Mouse (Mus musculus) megakaryocyte, adult 5-6 weeks (primary cell): Measurements from ENCODE around the gene Gm10717. TPM values are rescaled to one million over a fixed set of nuclear protein-coding genes. Genes with fewer than 3 reads are reported as not detected.
A peak's percentile ranks its signal among the peaks of the same experiment; 100 is the strongest.
"Not testable (repeated sequence)": the region's sequence is repeated elsewhere in the genome, so short reads cannot be mapped to it uniquely, and the experiment has no call there.

Experiments
- ATAC-seq: 2 replicates; pipeline ENCODE4 v1.8.0; 2016; ENCODE audit warnings: mild to moderate bottlenecking, inconsistent platforms; ENCODE audit not compliant: poor library complexity, severe bottlenecking
- total RNA-seq, 2 experiments: library from RNA; stranded (forward) in 1 of 2; stranded (reverse) in 1 of 2; fragments of 153-499, 151-499 nt in 1 of 2; fragments of 221-1000, 200-1000 nt in 1 of 2; gene quantifications; 2 replicates each; pipeline versions ENCODE4 v1.2.3 to v1.2.4; 2015 to 2017

The Gm10717 gene
- total RNA-seq (2015): 0.27 TPM in 1 of 2 replicates, not detected in the other
- 0.44 and 0.89 TPM in 2 replicates for total RNA-seq (2017)

DNA sequence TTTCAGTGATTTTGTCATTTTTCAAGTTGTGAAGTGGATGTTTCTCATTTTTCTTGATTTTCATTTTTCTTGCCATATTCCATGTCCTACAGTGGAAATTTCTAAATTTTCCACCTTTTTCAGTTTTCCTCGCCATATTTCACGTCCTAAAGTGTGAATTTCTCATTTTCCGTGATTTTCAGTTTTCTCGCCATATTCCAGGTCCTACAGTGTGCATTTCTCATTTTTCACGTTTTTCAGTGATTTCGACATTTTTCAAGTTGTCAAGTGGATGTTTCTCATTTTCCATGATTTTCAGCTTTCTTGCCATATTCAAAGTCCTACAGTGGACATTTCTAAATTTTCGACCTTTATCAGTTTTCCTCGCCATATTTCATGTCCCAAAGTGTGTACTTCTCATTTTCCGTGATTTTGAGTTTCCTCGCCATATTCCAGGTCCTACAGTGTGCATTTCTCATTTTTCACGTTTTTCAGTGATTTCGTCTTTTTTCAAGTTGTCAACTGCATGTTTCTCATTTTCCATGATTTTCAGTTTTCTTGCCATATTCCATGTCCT is at the start of gene Gm10717:
TSS of gene Gm10717 (plus strand) at position 506 of the 556 bp plus-strand sequence.
- ATAC-seq: not testable (repeated sequence)

DNA sequence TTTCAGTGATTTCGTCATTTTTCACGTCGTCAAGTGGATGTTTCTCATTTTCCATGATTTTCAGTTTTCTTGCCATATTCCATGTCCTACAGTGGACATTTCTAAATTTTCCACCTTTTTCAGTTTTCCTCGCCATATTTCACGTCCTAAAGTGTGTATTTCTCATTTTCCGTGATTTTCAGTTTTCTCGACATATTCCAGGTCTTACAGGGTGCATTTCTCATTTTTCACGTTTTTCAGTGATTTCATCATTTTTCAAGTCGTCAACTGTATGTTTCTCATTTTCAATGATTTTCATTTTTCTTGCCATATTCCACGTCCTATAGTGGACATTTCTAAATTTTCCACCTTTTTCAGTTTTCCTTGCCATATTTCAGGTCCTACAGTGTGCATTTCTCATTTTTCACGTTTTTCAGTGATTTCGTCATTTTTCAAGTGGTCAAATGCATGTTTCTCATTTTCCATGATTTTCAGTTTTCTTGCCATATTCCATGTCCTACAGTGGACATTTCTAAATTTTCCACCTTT is 24.7 kb upstream of the Gm10717 start, which contains the start of gene Gm10722:
TSS of gene Gm10722 (plus strand) at position 478 of the 528 bp plus-strand sequence.
- not testable (repeated sequence) for ATAC-seq

DNA sequence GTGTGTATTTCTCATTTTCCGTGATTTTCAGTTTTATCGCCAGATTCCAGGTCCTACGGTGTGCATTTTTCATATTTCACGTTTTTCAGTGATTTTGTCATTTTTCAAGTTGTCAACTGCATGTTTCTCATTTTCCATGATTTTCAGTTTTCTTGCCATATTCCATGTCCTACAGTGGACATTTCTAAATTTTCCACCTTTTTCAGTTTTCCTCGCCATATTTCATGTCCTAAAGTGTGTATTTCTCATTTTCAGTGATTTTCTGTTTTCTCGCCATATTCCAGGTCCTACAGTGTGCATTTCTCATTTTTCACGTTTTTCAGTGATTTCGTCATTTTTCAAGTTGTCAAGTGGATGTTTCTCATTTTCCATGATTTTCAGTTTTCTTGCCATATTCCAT is 24.2 kb upstream of the Gm10717 start:
- not testable (repeated sequence) for ATAC-seq

DNA sequence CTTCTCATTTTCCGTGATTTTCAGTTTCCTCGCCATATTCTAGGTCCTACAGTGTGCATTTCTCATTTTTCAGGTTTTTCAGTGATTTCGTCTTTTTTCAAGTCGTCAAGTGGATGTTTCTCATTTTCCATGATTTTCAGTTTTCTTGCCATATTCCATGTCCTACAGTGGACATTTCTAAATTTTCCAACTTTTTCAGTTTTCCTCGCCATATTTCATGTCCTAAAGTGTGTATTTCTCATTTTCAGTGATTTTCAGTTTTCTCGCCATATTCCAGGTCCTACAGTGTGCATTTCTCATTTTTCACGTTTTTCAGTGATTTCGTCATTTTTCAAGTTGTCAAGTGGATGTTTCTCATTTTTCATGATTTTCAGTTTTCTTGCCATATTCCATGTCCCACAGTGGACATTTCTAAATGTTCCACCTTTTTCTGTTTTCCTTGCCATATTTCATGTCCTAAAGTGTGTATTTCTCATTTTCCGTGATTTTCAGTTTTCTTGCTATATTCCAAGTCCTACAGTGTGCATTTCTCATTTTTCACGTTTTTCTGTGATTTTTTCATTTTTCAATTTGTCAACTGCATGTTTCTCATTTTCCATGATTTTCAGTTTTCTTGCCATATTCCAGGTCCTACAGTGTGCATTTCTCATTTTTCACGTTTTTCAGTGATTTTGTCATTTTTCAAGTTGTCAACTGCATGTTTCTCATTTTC is 23.1 kb upstream of the Gm10717 start:
- ATAC-seq: peak; percentile 37

DNA sequence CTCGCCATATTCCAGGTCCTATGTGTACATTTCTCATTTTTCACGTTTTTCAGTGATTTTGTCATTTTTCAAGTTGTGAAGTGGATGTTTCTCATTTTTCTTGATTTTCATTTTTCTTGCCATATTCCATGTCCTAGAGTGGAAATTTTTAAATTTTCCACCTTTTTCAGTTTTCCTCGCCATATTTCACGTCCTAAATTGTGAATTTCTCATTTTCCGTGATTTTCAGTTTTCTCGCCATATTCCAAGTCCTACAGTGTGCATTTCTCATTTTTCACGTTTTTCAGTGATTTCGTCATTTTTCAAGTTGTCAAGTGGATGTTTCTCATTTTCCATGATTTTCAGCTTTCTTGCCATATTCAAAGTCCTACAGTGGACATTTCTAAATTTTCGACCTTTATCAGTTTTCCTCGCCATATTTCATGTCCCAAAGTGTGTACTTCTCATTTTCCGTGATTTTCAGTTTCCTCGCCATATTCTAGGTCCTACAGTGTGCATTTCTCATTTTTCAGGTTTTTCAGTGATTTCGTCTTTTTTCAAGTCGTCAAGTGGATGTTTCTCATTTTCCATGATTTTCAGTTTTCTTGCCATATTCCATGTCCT is 22.3 kb upstream of the Gm10717 start, which contains the start of gene Gm11168:
TSS of gene Gm11168 (plus strand) at position 553 of the 603 bp plus-strand sequence.
- ATAC-seq: not testable (repeated sequence)

DNA sequence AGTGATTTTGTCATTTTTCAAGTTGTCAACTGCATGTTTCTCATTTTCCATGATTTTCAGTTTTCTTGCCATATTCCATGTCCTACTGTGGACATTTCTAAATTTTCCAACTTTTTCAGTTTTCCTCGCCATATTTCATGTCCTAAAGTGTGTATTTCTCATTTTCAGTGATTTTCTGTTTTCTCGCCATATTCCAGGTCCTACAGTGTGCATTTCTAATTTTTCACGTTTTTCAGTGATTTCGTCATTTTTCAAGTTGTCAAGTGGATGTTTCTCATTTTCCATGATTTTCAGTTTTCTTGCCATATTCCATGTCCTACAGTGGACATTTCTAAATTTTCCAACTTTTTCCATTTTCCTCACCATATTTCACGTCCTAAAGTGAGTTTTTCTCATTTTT is 19.0 kb upstream of the Gm10717 start:
- ATAC-seq: peak; percentile 31; the same call in 1 of the 2 replicates

DNA sequence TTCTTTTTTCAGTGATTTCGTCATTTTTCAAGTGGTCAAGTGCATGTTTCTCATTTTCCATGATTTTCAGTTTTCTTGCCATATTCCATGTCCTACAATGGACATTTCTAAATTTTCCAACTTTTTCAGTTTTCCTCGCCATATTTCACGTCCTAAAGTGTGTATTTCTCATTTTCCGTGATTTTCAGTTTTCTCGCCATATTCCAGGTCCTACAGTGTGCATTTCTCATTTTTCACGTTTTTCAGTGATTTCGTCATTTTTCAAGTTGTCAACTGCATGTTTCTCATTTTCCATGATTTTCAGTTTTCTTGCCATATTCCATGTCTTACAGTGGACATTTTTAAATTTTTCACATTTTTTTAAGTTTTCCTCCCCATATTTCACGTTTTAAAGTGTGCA is 18.6 kb upstream of the Gm10717 start:
- ATAC-seq: not testable (repeated sequence)

DNA sequence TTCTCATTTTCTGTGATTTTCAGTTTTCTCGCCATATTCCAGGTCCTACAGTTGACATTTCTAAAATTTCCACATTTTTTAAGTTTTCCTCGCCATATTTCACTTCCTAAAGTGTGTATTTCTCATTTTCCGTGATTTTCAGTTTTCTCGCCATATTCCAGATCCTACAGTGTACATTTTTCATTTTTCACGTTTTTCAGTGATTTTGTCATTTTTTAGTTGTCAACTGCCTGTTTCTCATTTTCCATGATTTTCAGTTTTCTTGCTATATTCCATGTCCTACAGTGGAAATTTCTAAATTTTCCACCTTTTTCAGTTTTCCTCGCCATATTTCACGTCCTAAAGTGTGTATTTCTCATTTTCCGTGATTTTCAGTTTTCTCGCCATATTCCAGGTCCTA is 17.9 kb upstream of the Gm10717 start:
- peak; percentile 17; the same call in 1 of the 2 replicates for ATAC-seq

DNA sequence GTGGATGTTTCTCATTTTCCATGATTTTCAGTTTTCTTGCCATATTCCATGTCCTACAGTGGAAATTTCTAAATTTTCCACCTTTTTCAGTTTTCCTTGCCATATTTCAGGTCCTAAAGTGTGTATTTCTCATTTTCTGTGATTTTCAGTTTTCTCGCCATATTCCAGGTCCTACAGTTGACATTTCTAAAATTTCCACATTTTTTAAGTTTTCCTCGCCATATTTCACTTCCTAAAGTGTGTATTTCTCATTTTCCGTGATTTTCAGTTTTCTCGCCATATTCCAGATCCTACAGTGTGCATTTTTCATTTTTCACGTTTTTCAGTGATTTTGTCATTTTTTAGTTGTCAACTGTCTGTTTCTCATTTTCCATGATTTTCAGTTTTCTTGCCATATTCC is 15.9 kb upstream of the Gm10717 start:
- ATAC-seq: peak; percentile 25

DNA sequence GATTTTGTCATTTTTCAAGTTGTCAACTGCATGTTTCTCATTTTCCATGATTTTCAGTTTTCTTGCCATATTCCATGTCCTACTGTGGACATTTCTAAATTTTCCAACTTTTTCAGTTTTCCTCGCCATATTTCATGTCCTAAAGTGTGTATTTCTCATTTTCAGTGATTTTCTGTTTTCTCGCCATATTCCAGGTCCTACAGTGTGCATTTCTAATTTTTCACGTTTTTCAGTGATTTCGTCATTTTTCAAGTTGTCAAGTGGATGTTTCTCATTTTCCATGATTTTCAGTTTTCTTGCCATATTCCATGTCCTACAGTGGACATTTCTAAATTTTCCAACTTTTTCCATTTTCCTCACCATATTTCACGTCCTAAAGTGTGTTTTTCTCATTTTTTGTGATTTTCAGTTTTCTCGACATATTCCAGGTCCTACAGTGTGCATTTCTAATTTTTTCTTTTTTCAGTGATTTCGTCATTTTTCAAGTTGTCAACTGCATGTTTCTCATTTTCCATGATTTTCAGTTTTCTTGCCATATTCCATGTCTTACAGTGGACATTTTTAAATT is 13.1 kb upstream of the Gm10717 start:
- peak; percentile 44 for ATAC-seq

DNA sequence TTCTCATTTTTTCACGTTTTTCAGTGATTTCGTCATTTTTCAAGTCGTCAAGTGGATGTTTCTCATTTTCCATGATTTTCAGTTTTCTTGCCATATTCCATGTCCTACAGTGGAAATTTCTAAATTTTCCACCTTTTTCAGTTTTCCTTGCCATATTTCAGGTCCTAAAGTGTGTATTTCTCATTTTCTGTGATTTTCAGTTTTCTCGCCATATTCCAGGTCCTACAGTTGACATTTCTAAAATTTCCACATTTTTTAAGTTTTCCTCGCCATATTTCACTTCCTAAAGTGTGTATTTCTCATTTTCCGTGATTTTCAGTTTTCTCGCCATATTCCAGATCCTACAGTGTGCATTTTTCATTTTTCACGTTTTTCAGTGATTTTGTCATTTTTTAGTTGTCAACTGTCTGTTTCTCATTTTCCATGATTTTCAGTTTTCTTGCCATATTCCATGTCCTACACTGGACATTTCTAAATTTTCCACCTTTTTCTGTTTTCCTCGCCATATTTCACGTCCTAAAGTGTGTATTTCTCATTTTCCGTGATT is 12.4 kb upstream of the Gm10717 start, which contains the start of gene Gm10721:
TSS of gene Gm10721 (plus strand) at position 408 of the 547 bp plus-strand sequence.
- ATAC-seq: peak; percentile 34

DNA sequence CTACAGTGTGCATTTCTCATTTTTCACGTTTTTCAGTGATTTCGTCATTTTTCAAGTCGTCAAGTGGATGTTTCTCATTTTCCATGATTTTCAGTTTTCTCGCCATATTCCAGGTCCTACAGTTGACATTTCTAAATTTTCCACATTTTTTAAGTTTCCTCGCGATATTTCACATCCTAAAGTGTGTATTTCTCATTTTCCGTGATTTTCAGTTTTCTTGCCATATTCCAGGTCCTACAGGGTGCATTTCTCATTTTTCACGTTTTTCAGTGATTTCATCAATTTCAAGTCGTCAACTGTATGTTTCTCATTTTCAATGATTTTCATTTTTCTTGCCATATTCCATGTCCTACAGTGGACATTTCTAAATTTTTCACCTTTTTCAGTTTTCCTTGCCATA is 9.9 kb upstream of the Gm10717 start, which contains the start of gene Gm10720:
TSS of gene Gm10720 (plus strand) at position 301 of the 400 bp plus-strand sequence.
- ATAC-seq: not testable (repeated sequence)

DNA sequence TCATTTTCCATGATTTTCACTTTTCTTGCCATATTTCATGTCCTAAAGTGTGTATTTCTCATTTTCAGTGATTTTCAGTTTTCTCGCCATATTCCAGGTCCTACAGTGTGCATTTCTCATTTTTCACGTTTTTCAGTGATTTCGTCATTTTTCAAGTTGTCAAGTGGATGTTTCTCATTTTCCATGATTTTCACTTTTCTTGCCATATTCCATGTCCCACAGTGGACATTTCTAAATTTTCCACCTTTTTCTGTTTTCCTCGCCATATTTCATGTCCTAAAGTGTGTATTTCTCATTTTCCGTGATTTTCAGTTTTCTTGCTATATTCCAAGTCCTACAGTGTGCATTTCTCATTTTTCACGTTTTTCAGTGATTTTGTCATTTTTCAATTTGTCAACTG is 9.3 kb upstream of the Gm10717 start:
- ATAC-seq: not testable (repeated sequence)

DNA sequence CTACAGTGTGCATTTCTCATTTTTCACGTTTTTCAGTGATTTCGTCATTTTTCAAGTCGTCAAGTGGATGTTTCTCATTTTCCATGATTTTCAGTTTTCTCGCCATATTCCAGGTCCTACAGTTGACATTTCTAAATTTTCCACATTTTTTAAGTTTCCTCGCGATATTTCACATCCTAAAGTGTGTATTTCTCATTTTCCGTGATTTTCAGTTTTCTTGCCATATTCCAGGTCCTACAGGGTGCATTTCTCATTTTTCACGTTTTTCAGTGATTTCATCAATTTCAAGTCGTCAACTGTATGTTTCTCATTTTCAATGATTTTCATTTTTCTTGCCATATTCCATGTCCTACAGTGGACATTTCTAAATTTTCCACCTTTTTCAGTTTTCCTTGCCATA is 8.1 kb upstream of the Gm10717 start, which contains the start of gene Gm10719:
TSS of gene Gm10719 (plus strand) at position 301 of the 400 bp plus-strand sequence.
- ATAC-seq: not testable (repeated sequence)

DNA sequence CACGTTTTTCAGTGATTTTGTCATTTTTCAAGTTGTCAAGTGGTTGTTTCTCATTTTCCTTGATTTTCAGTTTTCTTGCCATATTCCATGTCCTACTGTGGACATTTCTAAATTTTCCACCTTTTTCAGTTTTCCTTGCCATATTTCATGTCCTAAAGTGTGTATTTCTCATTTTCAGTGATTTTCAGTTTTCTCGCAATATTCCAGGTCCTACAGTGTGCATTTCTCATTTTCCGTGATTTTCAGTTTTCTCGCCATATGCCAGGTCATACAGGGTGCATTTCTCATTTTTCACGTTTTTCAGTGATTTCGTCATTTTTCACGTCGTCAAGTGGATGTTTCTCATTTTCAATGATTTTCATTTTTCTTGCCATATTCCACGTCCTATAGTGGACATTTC is 6.3 kb upstream of the Gm10717 start:
- ATAC-seq: not testable (repeated sequence)

DNA sequence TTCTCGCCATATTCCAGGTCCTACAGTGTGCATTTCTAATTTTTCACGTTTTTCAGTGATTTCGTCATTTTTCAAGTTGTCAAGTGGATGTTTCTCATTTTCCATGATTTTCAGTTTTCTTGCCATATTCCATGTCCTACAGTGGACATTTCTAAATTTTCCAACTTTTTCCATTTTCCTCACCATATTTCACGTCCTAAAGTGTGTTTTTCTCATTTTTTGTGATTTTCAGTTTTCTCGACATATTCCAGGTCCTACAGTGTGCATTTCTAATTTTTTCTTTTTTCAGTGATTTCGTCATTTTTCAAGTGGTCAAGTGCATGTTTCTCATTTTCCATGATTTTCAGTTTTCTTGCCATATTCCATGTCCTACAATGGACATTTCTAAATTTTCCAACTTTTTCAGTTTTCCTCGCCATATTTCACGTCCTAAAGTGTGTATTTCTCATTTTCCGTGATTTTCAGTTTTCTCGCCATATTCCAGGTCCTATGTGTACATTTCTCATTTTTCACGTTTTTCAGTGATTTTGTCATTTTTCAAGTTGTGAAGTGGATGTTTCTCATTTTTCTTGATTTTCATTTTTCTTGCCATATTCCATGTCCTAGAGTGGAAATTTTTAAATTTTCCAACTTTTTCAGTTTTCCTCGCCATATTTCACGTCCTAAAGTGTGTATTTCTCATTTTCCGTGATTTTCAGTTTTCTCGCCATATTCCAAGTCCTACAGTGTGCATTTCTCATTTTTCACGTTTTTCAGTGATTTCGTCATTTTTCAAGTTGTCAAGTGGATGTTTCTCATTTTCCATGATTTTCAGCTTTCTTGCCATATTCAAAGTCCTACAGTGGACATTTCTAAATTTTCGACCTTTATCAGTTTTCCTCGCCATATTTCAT is 5.1 kb upstream of the Gm10717 start:
- peak; percentile 31 for ATAC-seq

DNA sequence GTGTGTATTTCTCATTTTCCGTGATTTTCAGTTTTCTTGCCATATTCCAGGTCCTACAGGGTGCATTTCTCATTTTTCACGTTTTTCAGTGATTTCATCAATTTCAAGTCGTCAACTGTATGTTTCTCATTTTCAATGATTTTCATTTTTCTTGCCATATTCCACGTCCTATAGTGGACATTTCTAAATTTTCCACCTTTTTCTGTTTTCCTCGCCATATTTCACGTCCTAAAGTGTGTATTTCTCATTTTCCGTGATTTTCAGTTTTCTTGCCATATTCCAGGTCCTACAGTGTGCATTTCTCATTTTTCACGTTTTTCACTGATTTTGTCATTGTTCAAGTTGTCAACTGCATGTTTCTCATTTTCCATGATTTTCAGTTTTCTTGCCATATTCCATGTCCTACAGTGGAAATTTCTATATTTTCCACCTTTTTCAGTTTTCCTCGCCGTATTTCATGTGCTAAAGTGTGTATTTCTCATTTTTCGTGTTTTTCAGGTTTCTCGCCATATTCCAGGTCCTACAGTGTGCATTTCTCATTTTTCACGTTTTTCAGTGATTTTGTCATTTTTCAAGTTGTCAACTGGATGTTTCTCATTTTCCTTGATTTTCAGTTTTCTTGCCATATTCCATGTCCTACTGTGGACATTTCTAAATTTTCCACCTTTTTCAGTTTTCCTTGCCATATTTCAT is 2.8 kb upstream of the Gm10717 start:
- not testable (repeated sequence) for ATAC-seq

DNA sequence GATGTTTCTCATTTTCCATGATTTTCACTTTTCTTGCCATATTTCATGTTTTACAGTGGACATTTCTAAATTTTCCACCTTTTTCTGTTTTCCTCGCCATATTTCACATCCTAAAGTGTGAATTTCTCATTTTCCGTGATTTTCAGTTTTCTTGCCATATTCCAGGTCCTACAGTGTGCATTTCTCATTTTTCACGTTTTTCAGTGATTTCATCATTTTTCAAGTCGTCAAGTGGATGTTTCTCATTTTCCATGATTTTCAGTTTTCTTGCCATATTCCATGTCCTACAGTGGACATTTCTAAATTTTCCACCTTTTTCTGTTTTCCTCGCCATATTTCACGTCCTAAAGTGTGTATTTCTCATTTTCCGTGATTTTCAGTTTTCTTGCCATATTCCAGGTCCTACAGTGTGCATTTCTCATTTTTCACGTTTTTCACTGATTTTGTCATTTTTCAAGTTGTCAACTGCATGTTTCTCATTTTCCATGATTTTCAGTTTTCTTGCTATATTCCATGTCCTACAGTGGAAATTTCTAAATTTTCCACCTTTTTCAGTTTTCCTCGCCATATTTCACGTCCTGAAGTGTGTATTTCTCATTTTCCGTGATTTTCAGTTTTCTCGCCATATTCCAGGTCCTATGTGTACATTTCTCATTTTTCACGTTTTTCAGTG is 1.8 kb upstream of the Gm10717 start, which contains the start of gene Gm10718:
TSS of gene Gm10718 (plus strand) at position 236 of the 673 bp plus-strand sequence.
- not testable (repeated sequence) for ATAC-seq
